Mouse (Mus musculus) E14TG2a.4 (cell line): ENCODE results near the gene Ttll1.
"Not testable (repeated sequence)": the region's sequence is repeated elsewhere in the genome, so short reads cannot be mapped to it uniquely, and the experiment has no call there.

Source experiments
- H3K27me3 ChIP-seq: 2 replicates; pipeline ENCODE4 v1.6.1; 2014; ENCODE audit warnings: low read length, control low read depth; ENCODE audit not compliant: insufficient read depth
- H3K36me3 ChIP-seq: 2 replicates; pipeline ENCODE4 v1.6.1; 2014; ENCODE audit warnings: low read length, control low read depth; ENCODE audit not compliant: insufficient read depth
- H3K4me1 ChIP-seq: replicated peaks from 2 replicates; pipeline ENCODE4 v1.6.1; 2014; ENCODE audit warnings: low read depth, low read length, control low read depth
- H3K4me3 ChIP-seq: replicated peaks from 2 replicates; pipeline ENCODE4 v1.5.1; 2014; ENCODE audit warnings: mild to moderate bottlenecking, low read length
- H3K9me3 ChIP-seq: 2 replicates; pipeline ENCODE4 v1.6.1; 2014; ENCODE audit warnings: low read length, control low read depth
- CTCF ChIP-seq: conservative IDR thresholded peaks from 2 replicates; pipeline ENCODE4 v1.5.1; 2014; ENCODE audit warnings: low read length
- NANOG ChIP-seq: IDR thresholded peaks from 2 replicates; pipeline ENCODE4 v1.6.1; 2014; ENCODE audit warnings: borderline replicate concordance, low read length, mixed read lengths
- POU5F1 ChIP-seq: IDR thresholded peaks from 2 replicates; pipeline ENCODE4 v1.6.1; 2014; ENCODE audit warnings: low read length, borderline replicate concordance

Gene Ttll1

GRCm38 (mm10) chr15:83464083-83464904 is 46.4 kb downstream of the Ttll1 start, which contains the start of gene Pacsin2:
TSS of gene Pacsin2 (minus strand) at chr15:83464606.
- peak within 1 kb of the TSS; percentile 87 for H3K4me3 ChIP-seq
- peaks cover 3% of the 10 kb centered on the region for H3K27me3 ChIP-seq
- H3K9me3 ChIP-seq: no peaks in the 10 kb centered on the region
- H3K36me3 ChIP-seq: peaks cover 14% of the 10 kb centered on the region; the same call in 1 of the 2 replicates
- peaks cover 34% of the 10 kb centered on the region for H3K4me1 ChIP-seq
- TF ChIP-seq POU5F1: no peak

GRCm38 (mm10) chr15:83463369-83464082 is 47.2 kb downstream of the Ttll1 start:
- H3K4me1 ChIP-seq: peaks cover 33% of the 10 kb centered on the region
- TF ChIP-seq CTCF (no peak), POU5F1 (no peak), NANOG (no peak)
- H3K27me3 ChIP-seq: peaks cover 3% of the 10 kb centered on the region; the same call in 1 of the 2 replicates
- peak overlapping the region; percentile 87 for H3K4me3 ChIP-seq
- peaks cover 14% of the 10 kb centered on the region; the same call in 1 of the 2 replicates for H3K36me3 ChIP-seq
- H3K9me3 ChIP-seq: no peaks in the 10 kb centered on the region

GRCm38 (mm10) chr15:83462349-83462748 is 48.3 kb downstream of the Ttll1 start:
- H3K9me3 ChIP-seq, H3K4me3 ChIP-seq, H3K27me3 ChIP-seq: not testable (repeated sequence)
- peaks cover 33% of the 10 kb centered on the region for H3K4me1 ChIP-seq
- H3K36me3 ChIP-seq: peaks cover 14% of the 10 kb centered on the region; the same call in 1 of the 2 replicates

GRCm38 (mm10) chr15:83460891-83461290 is 49.8 kb downstream of the Ttll1 start:
- H3K4me1 ChIP-seq: peaks cover 41% of the 10 kb centered on the region
- TF ChIP-seq POU5F1 (no peak), NANOG (no peak), CTCF (no peak)
- peaks cover 14% of the 10 kb centered on the region; the same call in 1 of the 2 replicates for H3K36me3 ChIP-seq
- no peaks in the 10 kb centered on the region for H3K9me3 ChIP-seq
- peaks cover 3% of the 10 kb centered on the region; the same call in 1 of the 2 replicates for H3K27me3 ChIP-seq
- no peak overlapping the region for H3K4me3 ChIP-seq

- Histone ChIP-seq H3K36me3 (peaks cover 14% of the 10 kb centered on the region; the same call in 1 of the 2 replicates), H3K4me3 (no peak overlapping the region), H3K4me1 (peaks cover 45% of the 10 kb centered on the region), H3K9me3 (no peaks in the 10 kb centered on the region), H3K27me3 (no peaks in the 10 kb centered on the region)
- TF ChIP-seq NANOG (no peak), POU5F1 (no peak), CTCF (no peak)
Observed at GRCm38 (mm10) chr15:83457541-83457940, 53.2 kb downstream of the Ttll1 start.

- TF ChIP-seq POU5F1 (no peak), CTCF (no peak), NANOG (no peak)
- H3K4me3 ChIP-seq: no peak overlapping the region
- peaks cover 61% of the 10 kb centered on the region for H3K4me1 ChIP-seq
- peaks cover 5% of the 10 kb centered on the region; the same call in 1 of the 2 replicates for H3K36me3 ChIP-seq
- no peaks in the 10 kb centered on the region for H3K27me3 ChIP-seq
- no peaks in the 10 kb centered on the region for H3K9me3 ChIP-seq
Observed at GRCm38 (mm10) chr15:83455637-83456036, 55.1 kb downstream of the Ttll1 start.

GRCm38 (mm10) chr15:83455034-83455433 is 55.7 kb downstream of the Ttll1 start:
- Histone ChIP-seq H3K36me3 (0 out of 2 replicates have a peak, but pooled peaks cover 2% of the 10 kb centered on the region), H3K4me1 (peaks cover 66% of the 10 kb centered on the region), H3K9me3 (no peaks in the 10 kb centered on the region), H3K27me3 (no peaks in the 10 kb centered on the region), H3K4me3 (no peak overlapping the region)
- no peak for TF ChIP-seq CTCF

GRCm38 (mm10) chr15:83454419-83454818 is 56.3 kb downstream of the Ttll1 start:
- TF ChIP-seq CTCF: no peak
- H3K36me3 ChIP-seq: 0 out of 2 replicates have a peak, but pooled peaks cover 4% of the 10 kb centered on the region
- H3K4me1 ChIP-seq: peaks cover 71% of the 10 kb centered on the region

GRCm38 (mm10) chr15:83453879-83454278 is 56.8 kb downstream of the Ttll1 start:
- no peak overlapping the region for H3K4me3 ChIP-seq
- no peak for TF ChIP-seq POU5F1
- TF ChIP-seq NANOG: no peak
- TF ChIP-seq CTCF: no peak
- H3K36me3 ChIP-seq: 0 out of 2 replicates have a peak, but pooled peaks cover 4% of the 10 kb centered on the region
- peaks cover 73% of the 10 kb centered on the region for H3K4me1 ChIP-seq
- no peaks in the 10 kb centered on the region for H3K9me3 ChIP-seq
- H3K27me3 ChIP-seq: no peaks in the 10 kb centered on the region

More at GRCm38 (mm10) chr15:83454419-83454818, 56.3 kb downstream of the Ttll1 start:
- Histone ChIP-seq H3K9me3 (no peaks in the 10 kb centered on the region), H3K4me3 (no peak overlapping the region), H3K27me3 (no peaks in the 10 kb centered on the region)
